Mouse (Mus musculus) cerebellum, adult 11-12 months (tissue): ENCODE measurements around the gene Fermt2.
A peak's percentile ranks its signal among the peaks of the same experiment; 100 is the strongest.

ENCODE experiments used
- DNase-seq: peaks from one replicate; pipeline ENCODE4 v3.0.0; 2022

The Fermt2 gene

DNA sequence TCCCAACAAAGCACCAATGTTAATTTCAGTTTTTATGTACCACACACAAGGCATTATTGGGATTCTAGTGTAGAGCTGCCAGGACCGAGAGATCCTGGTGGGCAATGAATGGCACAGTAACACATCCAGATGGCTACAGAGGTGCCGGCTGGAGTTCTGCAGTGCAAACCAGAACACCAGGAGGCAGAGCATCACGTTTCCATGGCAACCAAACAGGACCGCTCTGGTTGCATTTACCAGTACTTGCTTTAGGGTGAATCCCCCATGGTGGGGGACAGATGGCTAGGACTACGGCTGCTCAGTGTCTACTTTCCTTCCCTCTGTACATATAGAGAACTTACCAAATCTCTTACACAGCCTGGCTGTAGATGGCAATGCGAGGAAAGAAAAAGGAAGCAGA, 67.5 kb downstream of the Fermt2 start:
- no peak for DNase-seq

- DNase-seq: no peak
Observed at GRCm38 (mm10) chr14:45461945-45462344, 68.0 kb downstream of the Fermt2 start.

- no peak for DNase-seq
Observed at GRCm38 (mm10) chr14:45460491-45460890, 69.4 kb downstream of the Fermt2 start.

DNA sequence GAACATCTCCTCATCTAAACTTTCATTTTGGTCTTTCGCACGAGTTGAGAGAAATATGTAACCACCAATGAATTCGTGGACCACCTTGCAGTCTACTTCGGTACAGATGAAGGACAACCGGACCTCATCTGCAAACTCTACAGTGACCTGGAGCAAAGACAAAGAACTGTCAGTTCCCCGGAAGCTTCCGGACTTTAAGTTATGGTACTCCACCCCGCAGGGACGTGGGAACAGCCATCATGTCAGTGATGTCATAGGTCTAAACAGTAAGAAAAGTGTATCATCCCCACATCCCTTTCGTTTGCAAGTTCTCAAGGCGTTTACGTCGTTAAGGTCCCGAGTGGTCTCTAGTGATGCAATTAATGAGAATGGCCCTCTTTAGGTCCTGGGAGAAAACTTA, 70.0 kb downstream of the Fermt2 start:
- no peak for DNase-seq

DNA sequence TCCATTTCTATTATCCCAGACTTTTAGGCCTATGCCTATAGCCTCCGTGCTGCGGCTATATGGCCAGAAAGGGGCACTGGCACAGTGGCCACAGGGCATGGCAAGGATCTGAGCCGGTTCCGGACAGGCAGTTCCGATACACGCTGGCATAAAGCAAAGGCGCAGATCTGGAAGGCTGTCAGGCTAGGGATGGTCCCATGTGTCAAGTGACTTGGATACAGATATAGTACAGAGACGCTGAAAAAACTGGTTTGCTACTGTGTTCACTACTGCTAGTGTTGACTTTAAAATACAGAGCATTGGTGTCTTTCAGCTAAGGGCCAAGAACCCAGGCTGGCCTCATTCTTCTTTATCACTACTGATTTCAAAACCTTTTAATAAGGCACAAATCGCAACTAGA, 72.9 kb downstream of the Fermt2 start:
- DNase-seq: no peak

DNA sequence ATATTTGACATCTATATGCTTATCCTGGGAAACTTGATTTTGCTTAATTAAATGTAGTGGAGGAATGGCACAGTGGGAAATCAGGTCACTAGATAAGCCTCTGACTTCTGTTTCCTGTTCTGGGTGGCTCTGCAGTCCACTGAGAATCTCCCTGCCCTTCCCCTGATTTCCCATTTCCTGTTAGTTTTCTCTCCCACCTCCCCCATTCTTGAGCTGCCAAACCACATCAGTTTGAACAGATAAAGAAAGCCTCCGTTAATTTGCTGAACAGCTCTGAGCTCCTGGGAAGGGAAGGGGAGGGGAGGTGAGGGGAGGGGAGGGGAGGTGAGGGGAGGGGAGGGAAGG, 73.4 kb downstream of the Fermt2 start:
- no peak for DNase-seq

DNA sequence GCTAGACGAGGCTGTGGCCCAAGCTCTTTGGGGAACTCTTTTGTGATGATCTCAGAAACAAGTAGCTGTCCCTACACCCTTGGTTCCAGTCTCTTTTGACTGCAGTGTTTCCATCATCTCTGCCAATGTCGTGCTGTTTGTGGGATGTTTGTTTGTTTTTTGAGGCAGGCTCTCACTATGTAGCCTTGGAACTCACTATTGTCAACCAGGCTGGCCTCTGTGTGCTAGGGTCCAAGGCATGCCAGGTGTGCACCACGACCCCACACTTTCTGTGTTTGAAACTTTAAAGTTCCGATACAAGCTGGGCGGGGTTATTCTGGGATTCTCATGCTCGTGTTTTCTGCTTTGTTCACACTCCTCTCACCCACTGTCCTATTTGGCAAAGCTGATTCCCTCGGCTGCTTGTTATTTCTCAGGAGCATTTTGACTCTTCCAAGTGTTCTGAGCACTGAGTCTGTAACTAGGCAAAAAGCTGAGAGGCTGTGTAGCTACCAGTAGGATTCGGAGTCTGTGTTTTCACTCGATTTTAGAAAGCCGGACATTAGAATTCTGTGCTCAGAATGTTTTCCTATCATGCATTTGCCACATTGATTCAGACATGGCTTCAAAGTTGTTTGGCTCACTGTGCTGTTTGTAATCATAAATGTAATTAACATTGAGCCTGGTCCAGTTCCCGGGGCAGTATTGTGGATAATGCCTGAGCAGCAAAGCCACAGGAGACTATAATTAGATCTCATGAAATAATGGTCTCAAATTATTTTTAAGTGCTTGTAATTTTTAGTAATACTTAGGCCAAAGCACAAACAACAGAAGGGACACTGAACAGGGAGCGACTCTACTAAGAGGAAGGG, 74.0 kb downstream of the Fermt2 start:
- DNase-seq: no peak

DNA sequence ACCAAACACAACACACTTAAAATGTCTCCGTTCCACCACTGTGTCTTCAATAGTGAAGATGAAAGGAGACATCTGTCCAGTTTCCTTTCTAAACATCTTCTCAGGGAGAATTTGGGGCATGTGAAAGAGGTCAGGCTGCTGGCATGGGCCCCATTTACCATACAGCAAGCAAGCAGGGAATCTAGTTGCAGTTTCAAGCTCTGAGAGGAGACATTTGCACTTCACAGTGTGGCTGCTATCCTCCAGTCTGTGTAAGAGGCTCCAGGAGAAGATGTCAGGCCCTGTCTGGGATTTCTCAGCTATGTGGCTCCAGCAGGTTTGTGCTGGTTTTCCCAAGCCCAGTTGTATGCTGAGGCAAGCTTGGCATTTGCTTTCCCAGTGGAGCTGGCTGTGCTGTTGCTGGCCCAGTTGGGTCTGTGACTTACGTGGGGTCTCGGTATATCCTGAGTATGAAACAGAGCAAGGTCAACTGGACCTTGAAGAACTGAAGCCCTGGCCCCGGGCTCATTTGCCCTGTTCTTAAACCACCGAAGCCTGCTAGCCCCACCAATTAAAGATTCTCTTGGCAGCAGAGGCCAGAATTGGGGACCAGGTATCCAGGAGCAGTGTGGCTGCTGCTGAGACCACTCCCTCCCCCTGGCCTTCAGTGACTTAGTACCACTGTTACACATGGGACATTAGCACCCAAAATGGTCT, 76.2 kb downstream of the Fermt2 start:
- DNase-seq: no peak

DNA sequence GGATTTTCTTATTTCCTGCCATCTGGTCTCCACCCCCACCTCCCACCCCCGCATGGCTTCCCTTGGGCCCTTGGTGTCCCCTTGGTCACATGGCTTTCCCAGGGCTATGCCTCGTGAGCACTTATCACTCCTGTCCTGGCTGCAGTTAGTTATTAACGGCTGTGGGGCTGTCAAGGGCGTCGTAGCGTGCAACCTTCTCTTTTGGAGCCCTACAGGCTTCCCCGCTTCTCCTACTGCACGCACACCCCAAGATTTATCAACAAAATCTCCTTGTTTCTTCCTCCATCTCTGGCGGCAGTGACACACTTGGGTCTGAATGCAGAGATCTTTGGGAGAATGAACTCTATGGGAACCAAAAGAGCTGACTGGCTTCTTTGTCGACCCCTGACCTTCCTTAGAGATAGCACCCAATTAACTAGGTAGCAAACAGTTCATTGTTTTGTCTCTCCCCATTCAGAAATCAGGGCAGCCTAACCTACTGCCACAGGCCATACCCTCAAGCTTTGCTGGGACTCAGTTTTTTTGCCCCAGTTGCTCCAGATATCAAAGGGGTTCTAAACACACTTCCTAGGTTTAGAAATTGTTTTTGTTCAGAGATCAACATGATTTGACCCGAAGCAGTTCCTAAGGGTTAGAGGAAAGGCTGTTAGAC, 76.9 kb downstream of the Fermt2 start:
- DNase-seq: peak; percentile 46

GRCm38 (mm10) chr14:45452148-45452547, 77.8 kb downstream of the Fermt2 start:
- no peak for DNase-seq

GRCm38 (mm10) chr14:45451090-45451489, 78.8 kb downstream of the Fermt2 start:
- no peak for DNase-seq

- no peak for DNase-seq
Observed at GRCm38 (mm10) chr14:45446777-45447176, 83.1 kb downstream of the Fermt2 start.

DNA sequence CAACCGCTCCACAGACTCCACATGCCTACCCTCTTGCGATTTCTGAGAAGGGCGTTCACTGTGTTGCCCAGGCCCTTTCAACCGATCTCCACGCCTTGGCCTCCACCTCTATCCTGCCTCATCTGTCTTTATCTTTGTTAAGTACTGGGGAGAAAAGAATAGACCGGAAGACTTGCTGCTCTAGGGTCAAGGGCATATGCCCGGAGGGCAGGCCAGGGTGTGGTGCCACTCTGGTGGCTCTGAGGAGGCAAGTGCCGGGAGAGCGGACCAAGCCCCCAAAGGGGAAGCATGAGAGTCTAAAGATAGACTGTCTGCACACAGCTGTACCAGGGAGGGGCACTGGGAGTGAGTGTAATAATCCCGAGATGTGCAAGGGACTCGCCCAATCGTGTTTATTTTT, 84.5 kb downstream of the Fermt2 start:
- no peak for DNase-seq

GRCm38 (mm10) chr14:45444870-45445269, 85.0 kb downstream of the Fermt2 start:
- DNase-seq: no peak

- DNase-seq: no peak
Observed at GRCm38 (mm10) chr14:45442781-45443560, 86.9 kb downstream of the Fermt2 start.

DNA sequence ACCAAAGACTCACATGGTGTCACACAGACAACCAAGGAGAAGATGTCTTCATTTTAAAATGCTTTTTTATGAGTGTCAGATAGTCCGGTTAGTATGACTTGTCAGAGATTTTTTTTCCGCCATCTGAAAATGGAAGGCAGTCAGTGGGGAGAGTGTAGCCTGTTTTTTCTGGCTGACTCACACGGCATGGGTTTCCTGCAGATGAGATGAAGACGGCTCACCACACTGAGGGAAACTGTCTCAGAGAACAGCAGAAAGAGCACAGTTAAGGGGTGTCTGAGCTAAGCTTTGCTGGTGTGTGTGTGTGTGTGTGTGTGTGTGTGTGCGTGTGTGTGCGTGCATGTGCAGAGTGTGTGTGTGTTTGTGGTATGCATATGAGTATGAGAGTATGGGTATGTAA, 88.6 kb downstream of the Fermt2 start:
- DNase-seq: no peak

DNA sequence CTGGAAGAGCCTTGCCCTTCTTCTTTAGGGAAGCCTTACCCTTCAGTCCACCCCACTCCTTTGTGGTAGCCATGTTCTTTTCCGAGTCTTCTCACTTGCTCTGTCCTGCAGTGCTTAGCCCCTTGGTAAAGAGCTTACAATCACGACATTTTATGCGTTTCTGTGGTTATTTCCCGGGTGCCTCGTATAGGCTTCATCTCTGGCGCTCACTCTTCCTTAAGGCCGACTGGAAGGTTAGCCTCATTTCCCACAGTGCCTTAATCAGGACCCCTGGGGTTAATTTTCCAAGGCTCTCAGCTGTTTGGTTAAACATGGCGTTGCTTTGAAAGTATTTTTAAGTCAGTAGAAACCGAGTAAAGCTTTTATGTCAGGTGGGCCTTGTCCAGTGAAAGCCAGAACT, 90.5 kb downstream of the Fermt2 start:
- DNase-seq: no peak

DNA sequence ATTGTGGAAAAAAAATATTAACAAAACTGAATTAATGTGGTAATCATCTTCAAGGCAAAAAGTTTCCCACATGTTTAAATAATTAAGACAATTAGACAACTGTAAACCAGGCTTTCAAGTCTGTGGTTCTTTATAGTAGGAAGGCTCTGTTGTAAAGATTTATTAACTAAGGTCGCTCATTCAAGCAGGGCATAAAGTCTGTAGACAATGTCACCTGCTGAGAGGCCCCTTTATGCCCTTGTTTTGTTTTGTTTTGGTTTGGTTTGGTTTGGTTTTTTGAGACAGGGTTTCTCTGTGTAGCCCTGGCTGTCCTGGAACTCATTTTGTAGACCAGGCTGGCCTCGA, 91.0 kb downstream of the Fermt2 start:
- DNase-seq: no peak

GRCm38 (mm10) chr14:45438250-45438930, 91.5 kb downstream of the Fermt2 start:
- no peak for DNase-seq

DNA sequence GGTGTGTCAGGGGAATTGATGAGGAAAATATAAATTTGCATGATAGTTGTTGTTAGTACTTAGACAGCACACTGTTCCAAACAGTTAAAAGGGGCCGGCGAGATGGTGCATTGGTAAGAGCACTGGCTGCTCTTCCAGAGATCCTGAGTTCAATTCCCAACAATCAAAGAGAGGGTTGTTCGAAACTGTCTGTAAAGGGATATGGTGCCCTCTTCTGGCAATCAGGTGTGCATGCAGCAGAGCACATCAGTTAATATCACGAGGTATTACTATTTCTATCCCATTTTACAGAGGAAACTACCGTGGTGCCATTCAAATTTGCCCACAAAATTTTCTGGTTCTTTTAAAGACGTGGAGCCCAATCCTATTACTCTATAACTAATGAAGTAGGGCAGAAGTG, 95.7 kb downstream of the Fermt2 start:
- no peak for DNase-seq

DNA sequence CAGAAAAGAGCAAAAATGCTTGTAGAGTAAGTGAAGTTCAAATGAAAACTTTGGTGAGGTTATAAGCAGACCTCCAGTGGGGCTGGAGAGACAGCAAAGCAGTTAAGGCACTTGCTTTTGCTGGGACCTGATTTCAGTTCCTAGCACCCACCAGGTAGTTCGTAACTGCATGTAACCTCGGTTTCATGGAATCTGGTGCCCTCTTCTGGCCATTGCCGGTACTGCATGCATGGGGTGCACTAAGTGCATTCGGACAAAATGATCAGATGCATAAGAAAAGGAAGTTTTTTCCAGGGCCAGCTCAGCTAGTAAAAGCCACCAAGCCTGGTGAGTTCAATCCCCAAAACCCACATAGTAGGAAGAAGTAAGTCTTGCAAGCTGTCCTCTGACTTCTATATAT, 97.9 kb downstream of the Fermt2 start:
- no peak for DNase-seq

- no peak for DNase-seq
Observed at GRCm38 (mm10) chr14:45430066-45430842, 99.7 kb downstream of the Fermt2 start.
